Mouse (Mus musculus) stomach, postnatal 0 days (tissue): ENCODE data around the gene Gng7. TPM values are rescaled to one million over a fixed set of nuclear protein-coding genes. Genes with fewer than 3 reads are reported as not detected.

Experiments
- ATAC-seq: fragments of 200-750 bp; cut with Nextera tagmentation; 2 replicates; pipeline ENCODE4 v1.8.0; 2017; ENCODE audit not compliant: low FRiP score, low TSS enrichment
- DNase-seq: peaks from one replicate; pipeline ENCODE4 v3.0.0-alpha.2; 2016; ENCODE audit warnings: low spot score
- H3K27ac ChIP-seq: fragments of 300-500 bp; sonication (generic); replicated peaks from 2 replicates; pipeline ENCODE4 v1.5.1; 2014; ENCODE audit warnings: mild to moderate bottlenecking, control low read depth
- H3K27me3 ChIP-seq: fragments of 300-500 bp; sonication (generic); 2 replicates; pipeline ENCODE4 v1.6.1; 2014; ENCODE audit warnings: low read length; ENCODE audit not compliant: control insufficient read depth, insufficient read depth
- H3K36me3 ChIP-seq: fragments of 300-500 bp; sonication (generic); 2 replicates; pipeline ENCODE4 v1.6.1; 2014; ENCODE audit warnings: low read length, mixed read lengths; ENCODE audit not compliant: control insufficient read depth, insufficient read depth
- H3K4me1 ChIP-seq: fragments of 300-500 bp; sonication (generic); replicated peaks from 2 replicates; pipeline ENCODE4 v1.6.1; 2014; ENCODE audit warnings: antibody characterized with exemption; ENCODE audit not compliant: control insufficient read depth, insufficient read depth
- H3K4me2 ChIP-seq: fragments of 300-500 bp; sonication (generic); replicated peaks from 2 replicates; pipeline ENCODE4 v1.6.1; 2014; ENCODE audit warnings: low read depth, mild to moderate bottlenecking, control low read depth, moderate library complexity
- H3K4me3 ChIP-seq: fragments of 300-500 bp; sonication (generic); 2 replicates; pipeline ENCODE4 v1.5.1; 2014; ENCODE audit warnings: low read depth, low read length, control low read depth
- H3K9ac ChIP-seq: fragments of 300-500 bp; sonication (generic); 2 replicates; pipeline ENCODE4 v1.6.1; 2014; ENCODE audit warnings: mild to moderate bottlenecking, low read length, control low read depth, mixed read lengths
- H3K9me3 ChIP-seq: fragments of 300-500 bp; sonication (generic); 2 replicates; pipeline ENCODE4 v1.6.1; 2016; ENCODE audit warnings: low read length; ENCODE audit not compliant: control insufficient read depth
- CTCF ChIP-seq: IDR thresholded peaks from 2 replicates; pipeline ENCODE4 v1.5.1; 2016; ENCODE audit warnings: antibody characterized with exemption, low read depth, mild to moderate bottlenecking, moderate library complexity
- EP300 ChIP-seq: optimal IDR thresholded peaks from 2 replicates; pipeline ENCODE3; 2016; ENCODE audit warnings: antibody characterized with exemption
- WGBS: fragments of 180-500 bp; shearing (Covaris S2); extraction: QIAGEN DNeasy Blood & Tissue Kit; methylation state at CpG from one replicate; pipeline ENCODE4 v1.1.7; 2014; 5-methylcytosine and 5-hydroxymethylcytosine counted together
- polyA plus RNA-seq: library from polyadenylated mRNA; unstranded; fragments of >200 nt; fragmentation: Nextera tagmentation; extraction: Ambion mirVana; gene quantifications from 2 replicates; pipeline ENCODE4 v1.2.1, GENCODE M21; 2015

Gene Gng7
- polyA plus RNA-seq, 1 experiment from 2014 or later: 1.3 TPM

DNA sequence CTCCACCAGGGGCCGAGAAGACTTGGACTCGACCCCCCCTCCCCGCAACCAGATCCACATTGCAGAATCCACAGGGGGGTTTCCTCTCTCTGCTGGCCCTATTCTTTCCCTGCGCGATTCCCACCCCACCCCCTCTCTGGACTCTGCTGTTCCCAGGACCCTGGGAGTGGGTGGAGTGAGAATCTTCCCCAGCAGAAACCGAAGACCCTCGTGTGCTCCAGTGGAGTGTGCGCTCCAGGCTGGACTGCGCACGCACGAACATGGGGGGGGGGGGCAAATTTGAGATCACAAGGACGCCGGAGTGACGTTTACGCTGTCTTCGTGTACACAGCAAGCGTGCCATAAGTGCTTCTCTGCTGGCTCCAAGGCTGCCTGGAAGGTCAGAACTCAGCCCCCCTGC is 79.0 kb downstream of the Gng7 start:
- Histone ChIP-seq H3K9me3 (no peaks in the 10 kb centered on the region), H3K9ac (no peak overlapping the region), H3K27me3 (no peaks in the 10 kb centered on the region), H3K4me2 (peak overlapping the region; percentile 68), H3K4me3 (peak overlapping the region; percentile 27), H3K27ac (peak overlapping the region; percentile 69), H3K36me3 (no peaks in the 10 kb centered on the region), H3K4me1 (peaks cover 54% of the 10 kb centered on the region)
- 16% methylated on average over 16 of the region's 17 CpGs for WGBS
- TF ChIP-seq CTCF (no peak), EP300 (no peak)
- no peak for DNase-seq
- no peak for ATAC-seq

DNA sequence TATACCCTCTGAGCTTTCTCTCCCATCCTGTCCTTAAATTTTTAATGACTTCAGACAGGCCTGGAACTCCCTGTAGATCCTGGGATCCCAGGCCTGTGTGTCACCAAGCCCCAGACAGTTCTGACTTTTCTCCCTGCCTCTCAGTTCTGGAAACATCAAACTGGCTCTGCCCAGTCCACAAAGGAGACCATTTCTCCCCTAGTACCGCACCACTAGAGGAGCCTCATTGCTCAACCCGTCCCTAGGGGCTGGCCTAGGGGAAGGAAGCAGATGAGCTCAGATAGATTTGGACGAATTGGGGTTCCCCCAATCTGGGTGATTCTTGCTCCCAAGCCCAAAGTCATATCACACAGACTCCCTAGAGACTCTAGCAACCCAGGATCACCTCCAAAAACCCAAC is 79.5 kb downstream of the Gng7 start:
- no peak for ATAC-seq
- no peak for DNase-seq

DNA sequence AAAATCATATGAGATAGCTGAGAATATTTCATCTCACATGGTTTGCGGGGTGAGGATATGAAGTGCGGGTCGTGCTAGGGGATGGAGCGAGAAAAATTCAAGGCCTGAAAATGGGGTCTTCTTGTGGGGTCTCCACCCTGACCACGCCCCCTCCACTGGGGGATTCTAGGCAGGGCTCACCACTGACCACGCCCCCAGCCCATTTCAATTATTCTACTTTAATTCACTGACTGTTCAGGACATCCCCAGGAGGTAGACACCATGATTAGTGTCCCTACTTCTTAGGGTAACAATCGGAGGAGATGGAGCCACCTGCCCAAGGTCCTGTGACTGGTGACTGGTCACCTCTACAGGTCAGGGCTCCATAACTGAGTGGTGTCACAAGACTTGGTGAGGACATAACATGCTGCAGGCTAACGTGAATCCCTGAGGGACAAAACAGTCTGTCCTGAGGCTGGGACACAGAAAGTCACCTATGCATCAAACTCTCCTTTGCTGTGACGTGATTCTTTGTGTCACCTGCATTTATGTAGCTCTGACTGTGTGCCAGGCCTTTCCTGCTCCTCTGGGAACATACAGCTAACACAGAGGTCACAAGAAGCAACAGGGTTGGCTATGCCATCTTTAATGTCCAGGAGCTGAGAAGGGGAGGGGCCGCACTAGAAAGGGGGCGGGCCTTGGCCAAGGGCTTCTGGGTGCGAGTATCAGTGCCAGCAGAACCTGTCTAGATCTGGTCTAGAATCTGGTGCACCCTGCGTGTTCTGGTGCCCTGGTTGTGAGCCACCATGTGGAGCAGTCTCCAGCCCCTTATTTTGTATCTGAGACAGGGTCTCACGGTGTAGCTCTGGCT is 80.4 kb downstream of the Gng7 start:
- peak overlapping the region; percentile 18; the same call in 1 of the 2 replicates for H3K27ac ChIP-seq
- WGBS: 54% methylated on average over 14 of the region's 14 CpGs

More for the DNA sequence above, 79.5 kb downstream of the Gng7 start:
- Histone ChIP-seq H3K27me3 (no peaks in the 10 kb centered on the region), H3K4me2 (no peak overlapping the region), H3K4me1 (peaks cover 49% of the 10 kb centered on the region), H3K4me3 (no peak overlapping the region), H3K36me3 (no peaks in the 10 kb centered on the region), H3K9me3 (no peaks in the 10 kb centered on the region), H3K9ac (no peak overlapping the region), H3K27ac (no peak overlapping the region; the same call in 1 of the 2 replicates)
- WGBS: 33% methylated on average over 3 of the region's 3 CpGs
- TF ChIP-seq CTCF (no peak), EP300 (no peak)

DNA sequence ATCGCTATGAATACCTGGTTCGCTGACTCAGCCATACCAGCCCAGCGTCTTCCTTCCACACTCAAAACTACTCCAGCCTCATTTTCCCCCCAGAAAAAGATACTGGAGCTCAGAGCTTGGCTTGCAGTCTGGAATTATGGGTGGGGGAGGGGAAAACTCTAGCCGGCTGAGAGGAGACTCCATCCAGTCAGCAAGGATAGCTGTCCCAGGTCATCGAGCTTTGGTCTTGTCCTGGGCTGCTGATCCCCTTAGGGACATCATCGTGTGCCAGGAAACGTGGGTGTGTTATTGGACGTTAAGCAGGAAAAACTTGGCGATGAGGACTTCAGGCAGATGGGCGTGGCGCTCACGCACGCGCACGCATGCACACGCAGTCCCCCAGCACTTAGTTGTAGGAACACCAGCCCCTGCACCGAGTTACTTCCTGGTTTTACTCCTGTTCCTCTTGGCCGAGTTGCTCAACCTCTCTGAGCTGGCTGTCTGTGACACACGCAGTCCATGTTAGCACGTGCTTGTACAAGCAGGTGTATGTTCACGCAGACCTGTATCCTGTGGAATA is 81.2 kb downstream of the Gng7 start:
- no peak for TF ChIP-seq CTCF
- peak; percentile 50 for TF ChIP-seq EP300
- ATAC-seq (no peak), DNase-seq (peak; percentile 68)
- H3K4me2 ChIP-seq: peak overlapping the region; percentile 94
- peak overlapping the region; percentile 75 for H3K27ac ChIP-seq
- no peaks in the 10 kb centered on the region for H3K36me3 ChIP-seq
- H3K4me1 ChIP-seq: peaks cover 37% of the 10 kb centered on the region
- 4% methylated on average over 21 of the region's 21 CpGs for WGBS
- peak overlapping the region; percentile 18 for H3K9ac ChIP-seq
- H3K9me3 ChIP-seq: no peaks in the 10 kb centered on the region
- H3K27me3 ChIP-seq: no peaks in the 10 kb centered on the region
- H3K4me3 ChIP-seq: peak overlapping the region; percentile 12; the same call in 1 of the 2 replicates

More for the DNA sequence above, 80.4 kb downstream of the Gng7 start:
- Histone ChIP-seq H3K27me3 (no peaks in the 10 kb centered on the region), H3K4me1 (peaks cover 45% of the 10 kb centered on the region), H3K9ac (no peak overlapping the region), H3K4me2 (0 out of 2 replicates have a peak overlapping the region, but pooled peaks have one; percentile 94), H3K9me3 (no peaks in the 10 kb centered on the region), H3K4me3 (no peak overlapping the region), H3K36me3 (no peaks in the 10 kb centered on the region)
- ATAC-seq (no peak), DNase-seq (no peak)
- no peak for TF ChIP-seq CTCF
- TF ChIP-seq EP300: no peak

DNA sequence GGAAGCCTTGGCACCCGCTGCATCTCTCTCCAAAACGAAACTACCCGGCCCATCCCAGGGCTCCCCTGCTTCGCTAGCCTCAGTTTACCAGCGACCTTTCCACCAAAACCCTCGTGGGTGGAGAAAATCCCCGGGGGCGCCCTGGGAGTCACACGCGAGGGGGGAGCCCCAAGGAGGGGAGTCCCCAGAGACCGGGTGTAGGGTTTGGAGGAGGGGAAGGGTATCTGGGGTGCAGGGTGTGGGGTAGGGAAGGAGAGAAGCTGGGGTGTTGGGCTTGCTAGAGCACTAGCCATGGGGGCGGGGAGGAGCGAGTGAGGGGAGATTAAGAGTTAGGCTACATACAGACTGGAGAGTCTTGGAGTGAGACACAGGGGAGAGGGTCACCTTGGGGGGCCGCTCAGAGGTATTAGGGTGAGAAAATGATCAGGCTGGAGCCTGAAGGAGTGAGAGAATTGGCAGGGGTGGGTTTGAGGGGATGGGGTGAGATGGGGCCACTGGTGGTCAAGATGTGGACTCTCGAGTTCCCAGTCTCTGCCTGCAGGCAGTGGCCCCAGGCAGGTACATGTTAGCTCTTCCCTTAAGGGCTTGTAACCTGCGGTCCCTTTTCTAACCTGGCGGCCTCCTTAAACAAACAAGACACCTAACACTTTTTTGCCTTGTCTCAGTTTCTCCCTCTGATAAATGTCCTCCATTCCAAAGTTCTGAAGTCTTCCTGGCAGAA is 81.9 kb downstream of the Gng7 start:
- peak overlapping the region; percentile 81 for H3K4me3 ChIP-seq
- 3% methylated on average over 17 of the region's 17 CpGs for WGBS
- H3K27ac ChIP-seq: peak overlapping the region; percentile 75
- no peak for ATAC-seq
- H3K9me3 ChIP-seq: no peaks in the 10 kb centered on the region
- no peaks in the 10 kb centered on the region for H3K36me3 ChIP-seq
- peak; percentile 45 for DNase-seq
- peaks cover 31% of the 10 kb centered on the region for H3K4me1 ChIP-seq
- TF ChIP-seq EP300 (no peak), CTCF (no peak)
- peak overlapping the region; percentile 18 for H3K9ac ChIP-seq
- no peaks in the 10 kb centered on the region for H3K27me3 ChIP-seq
- H3K4me2 ChIP-seq: peak overlapping the region; percentile 94
